Mouse (Mus musculus) kidney, adult 9 months (tissue): ENCODE results near the gene Eif4g1.
A peak's percentile ranks its signal among the peaks of the same experiment; 100 is the strongest.

Experiments
- DNase-seq: peaks from one replicate; pipeline ENCODE4 v3.0.0; 2022

Eif4g1 gene

DNA sequence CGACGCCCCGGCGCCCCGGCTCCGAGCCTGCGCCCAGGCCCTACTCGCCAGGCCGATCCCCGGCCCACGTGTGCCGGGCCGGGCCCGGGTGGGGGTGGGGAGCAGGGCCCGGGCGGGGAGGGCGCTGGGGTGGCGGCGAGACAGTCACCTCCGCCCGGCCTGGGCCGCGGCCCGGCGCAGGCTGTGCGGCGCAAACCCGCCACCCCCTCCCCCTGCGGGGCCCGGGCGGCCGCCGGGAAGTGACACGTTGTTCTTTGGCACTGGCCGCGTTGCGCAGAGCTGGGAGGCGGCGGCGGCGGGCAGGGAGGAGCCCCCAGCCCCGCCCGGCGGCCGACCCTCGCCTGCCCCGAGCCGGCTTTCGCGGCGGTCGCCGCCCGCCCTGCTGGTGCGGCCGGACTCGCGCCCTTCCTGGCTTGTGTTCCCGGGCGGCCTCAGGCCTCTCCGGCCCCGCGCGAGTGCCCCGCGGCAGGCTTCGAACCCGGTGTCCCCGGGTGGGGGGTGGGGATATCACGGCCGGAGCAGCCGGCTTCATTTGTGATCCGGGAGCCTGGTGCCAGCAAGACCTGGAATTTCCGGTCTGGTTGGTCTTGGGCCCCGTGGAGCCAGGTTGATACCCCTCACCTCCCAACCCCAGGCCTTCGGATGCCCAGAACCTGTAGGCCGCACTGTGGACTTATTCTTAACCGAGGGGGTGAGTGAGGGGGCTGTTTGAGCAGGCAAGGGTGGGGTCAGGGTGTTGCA lies 5.0 kb downstream of the Eif4g1 start:
- DNase-seq = peak; percentile 60

GRCm38 (mm10) chr16:20673706-20674303 lies 5.7 kb downstream of the Eif4g1 start:
- DNase-seq = peak; percentile 80

- DNase-seq = no peak
These were observed 7.1 kb downstream of the Eif4g1 start for GRCm38 (mm10) chr16:20675213-20675612.

- DNase-seq = no peak
These were observed 8.6 kb downstream of the Eif4g1 start for GRCm38 (mm10) chr16:20676702-20677101.

DNA sequence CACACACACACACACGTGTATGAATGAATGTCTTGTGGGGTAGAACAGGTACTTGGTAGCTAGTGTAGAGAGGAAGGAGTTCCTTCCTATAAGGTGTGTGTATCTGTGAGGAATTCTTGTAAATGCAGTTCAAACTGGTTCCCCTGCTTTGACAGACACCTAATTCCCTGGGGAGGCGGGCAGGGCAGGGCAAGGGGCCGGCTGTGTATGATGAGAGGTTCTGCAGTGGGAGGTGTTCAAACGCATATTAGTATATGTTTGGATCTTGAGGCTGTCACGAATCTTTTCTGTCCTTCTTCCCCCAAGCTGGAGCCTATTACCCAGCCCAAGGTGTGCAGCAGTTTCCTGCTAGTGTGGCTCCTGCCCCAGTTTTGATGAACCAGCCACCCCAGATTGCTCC lies 9.3 kb downstream of the Eif4g1 start:
- no peak for DNase-seq

- DNase-seq = peak; percentile 87
These were observed 10.0 kb downstream of the Eif4g1 start for GRCm38 (mm10) chr16:20677974-20678675.

GRCm38 (mm10) chr16:20690774-20691173 lies 22.7 kb downstream of the Eif4g1 start:
- DNase-seq = no peak

- no peak for DNase-seq
These were observed 23.5 kb downstream of the Eif4g1 start for GRCm38 (mm10) chr16:20691617-20692016.

DNA sequence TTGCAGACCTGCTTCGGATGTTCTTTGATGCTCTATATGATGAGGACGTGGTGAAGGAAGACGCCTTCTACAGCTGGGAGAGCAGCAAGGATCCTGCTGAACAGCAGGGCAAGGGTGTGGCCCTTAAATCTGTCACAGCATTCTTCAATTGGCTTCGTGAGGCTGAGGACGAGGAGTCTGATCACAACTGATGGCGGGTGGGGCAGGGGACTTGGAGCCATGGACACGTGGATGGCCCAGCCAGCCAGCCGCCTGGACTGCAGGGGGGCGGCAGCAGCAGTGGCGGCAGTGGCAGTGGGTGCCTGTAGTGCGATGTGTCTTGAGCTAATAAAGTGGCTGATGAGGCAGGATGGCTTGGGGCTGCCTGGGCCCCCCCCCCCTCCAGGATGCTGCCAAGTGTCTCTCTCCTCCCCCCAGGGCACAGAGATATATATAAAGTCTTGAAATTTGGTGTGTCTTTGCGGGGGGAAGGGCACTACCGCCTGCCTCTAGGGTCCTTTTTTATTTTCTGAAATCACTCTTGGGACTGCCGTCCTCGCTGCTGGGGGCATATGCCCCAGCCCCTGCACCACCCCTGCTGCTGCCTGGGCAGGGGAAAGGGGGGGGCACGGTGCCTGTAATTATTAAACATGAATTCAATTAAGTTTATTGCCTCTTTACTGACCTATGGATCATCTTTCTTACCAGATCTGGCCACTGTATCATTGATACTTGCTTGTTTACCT lies 24.3 kb downstream of the Eif4g1 start:
- no peak for DNase-seq

GRCm38 (mm10) chr16:20693111-20693701 lies 25.1 kb downstream of the Eif4g1 start, which contains the start of gene Fam131a:
Gene Fam131a, plus strand, starts transcription at chr16:20693241.
- DNase-seq = peak; percentile 83

DNA sequence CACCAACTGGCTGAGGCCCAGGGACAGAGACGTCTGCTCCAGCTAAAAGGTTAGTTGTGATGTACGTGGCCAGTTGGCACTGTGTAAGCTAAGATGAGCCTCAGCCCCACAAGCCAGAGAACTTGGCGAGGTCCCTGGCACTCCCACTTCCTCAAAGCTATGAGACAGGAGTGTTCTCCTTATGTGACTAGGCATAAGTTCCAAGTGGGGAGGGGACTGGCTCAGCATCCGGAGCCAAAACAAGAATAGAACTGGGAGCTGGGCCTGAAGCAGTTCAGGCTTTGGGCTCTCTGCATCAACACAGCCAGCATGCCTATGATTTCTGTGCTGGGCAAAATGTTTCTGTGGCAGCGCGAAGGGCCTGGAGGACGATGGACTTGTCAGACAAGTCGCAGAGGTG lies 26.7 kb downstream of the Eif4g1 start:
- DNase-seq = no peak

- peak; percentile 80 for DNase-seq
These were observed 27.7 kb downstream of the Eif4g1 start for GRCm38 (mm10) chr16:20695622-20696323.

- DNase-seq = no peak
These were observed 31.2 kb downstream of the Eif4g1 start for GRCm38 (mm10) chr16:20699266-20699665.

DNA sequence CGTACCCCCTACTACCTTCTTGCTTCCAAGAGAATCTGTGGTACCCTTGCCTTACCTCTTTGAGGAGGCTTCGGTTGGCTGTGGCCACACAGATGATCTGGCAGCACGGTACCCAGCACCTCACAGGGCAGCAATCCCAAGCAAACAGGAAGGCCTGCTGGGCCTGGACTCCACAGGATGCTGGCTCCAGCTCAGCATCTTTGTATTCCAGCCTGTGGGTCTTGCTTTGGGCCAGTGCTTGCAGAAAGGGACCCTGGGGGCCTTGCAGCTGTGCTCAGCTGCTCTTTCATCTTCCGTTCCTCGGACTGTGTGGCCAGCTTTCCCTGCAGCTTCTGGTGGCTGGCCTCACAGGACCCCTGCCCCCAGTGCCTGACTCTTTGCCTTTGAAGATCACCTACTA lies 31.9 kb downstream of the Eif4g1 start:
- DNase-seq = no peak

- DNase-seq = no peak
These were observed 33.2 kb downstream of the Eif4g1 start for GRCm38 (mm10) chr16:20701316-20701715.

DNA sequence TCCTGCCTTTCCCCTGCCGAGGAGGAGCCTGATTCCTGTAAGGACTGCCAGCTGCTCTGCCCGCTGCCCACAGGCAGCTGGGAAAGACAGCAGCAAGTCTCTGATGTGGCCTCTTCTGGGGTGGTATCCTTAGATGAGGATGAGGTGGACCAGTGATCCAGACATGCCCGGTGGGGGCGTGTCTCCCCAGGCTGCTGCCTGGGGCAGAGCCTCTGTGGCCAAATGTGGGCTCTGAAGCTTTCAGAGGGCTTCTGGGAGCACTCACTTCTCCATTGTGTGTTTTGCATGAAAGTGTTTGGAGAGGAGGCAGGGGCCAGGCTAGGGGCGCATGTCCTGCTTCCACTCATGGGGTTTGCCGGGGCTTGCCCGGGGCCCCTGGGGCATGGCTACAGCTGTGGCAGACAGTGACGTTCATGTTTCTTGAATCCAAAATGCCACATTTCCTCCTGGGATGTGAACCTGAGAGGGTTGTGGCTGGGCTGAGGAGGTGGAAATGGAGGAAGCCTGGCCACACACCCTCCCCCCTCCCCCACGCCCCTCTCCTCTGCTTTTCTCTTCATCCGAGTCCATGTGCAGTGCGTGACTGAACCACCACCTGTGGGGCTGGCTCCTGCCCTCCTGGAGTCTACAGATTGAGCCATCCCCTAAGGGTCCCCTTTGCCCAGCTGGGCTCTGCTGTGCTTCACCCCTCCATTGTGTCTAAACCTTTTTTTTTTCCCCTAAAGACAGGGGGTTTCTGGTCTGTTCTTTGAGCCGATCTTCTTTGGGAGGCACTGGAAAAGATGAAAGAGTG lies 33.8 kb downstream of the Eif4g1 start:
- no peak for DNase-seq

GRCm38 (mm10) chr16:20702522-20702893 lies 34.4 kb downstream of the Eif4g1 start:
- peak; percentile 80 for DNase-seq

DNA sequence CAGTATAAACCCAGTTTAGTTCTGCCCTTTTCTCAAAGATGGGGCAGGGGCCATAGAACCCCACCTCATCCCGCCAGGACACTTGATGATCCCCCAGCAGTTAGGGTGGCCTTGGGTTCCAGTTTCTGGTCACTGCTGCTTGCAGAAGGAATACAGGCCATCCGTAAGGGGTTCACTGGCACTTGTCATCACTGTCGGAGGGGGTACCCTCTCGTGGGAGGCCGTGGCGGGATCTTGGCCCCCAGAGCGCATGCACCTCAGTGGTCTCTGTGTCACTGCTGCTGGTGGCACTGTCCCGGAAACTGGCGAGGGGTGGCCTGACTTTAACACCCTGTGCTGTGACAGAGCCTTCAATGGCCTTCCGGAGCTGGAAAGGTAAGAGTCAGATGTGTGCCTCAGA lies 35.0 kb downstream of the Eif4g1 start:
- no peak for DNase-seq

DNA sequence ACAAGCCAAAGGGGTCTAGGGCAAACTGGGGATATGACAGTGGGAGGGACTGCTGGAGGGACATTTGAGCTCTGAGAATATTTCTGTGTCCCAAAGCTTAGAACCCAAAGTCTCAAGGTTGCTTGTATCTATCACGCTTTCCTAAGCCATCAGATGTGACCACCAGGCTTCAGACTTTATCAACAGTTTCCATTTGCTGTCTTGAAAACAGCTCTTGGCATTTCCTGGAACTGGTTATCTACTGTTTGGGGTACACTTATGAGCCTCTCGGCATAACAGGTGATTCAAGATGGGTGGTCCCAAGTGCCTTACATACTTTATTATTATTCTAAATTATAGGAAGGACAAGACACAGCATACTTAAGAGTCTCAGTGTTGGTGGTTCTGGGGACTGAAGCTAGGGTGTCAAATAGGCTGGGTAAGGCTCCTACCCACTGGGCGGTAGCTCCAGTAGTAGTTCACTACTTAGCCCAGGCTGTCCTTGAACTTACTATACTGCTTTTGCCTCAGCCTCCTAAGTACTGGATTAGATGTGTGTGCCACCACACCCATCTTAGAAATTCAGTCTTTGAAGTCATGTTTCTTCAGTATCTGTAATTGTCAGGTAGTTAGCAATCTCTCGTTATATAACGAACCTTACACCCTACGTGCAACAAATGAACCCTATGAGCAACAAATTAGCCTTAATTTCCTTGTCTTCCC lies 35.7 kb downstream of the Eif4g1 start:
- DNase-seq = no peak

GRCm38 (mm10) chr16:20705786-20706185 lies 37.7 kb downstream of the Eif4g1 start:
- DNase-seq = no peak
